Mouse (Mus musculus) forebrain, embryonic 16.5 days (tissue): Measurements from ENCODE around the gene Hddc3. TPM values are rescaled to one million over a fixed set of nuclear protein-coding genes. Genes with fewer than 3 reads are reported as not detected.
A peak's percentile ranks its signal among the peaks of the same experiment; 100 is the strongest.

Source experiments
- ATAC-seq: fragments of 200-750 bp; cut with Nextera tagmentation; 2 replicates; pipeline ENCODE4 v1.8.0; 2017; ENCODE audit warnings: mild to moderate bottlenecking, moderate library complexity
- H3K27ac ChIP-seq: fragments of 300-500 bp; sonication (generic); 2 replicates; pipeline ENCODE4 v1.5.1; 2014; ENCODE audit warnings: low read length, control low read depth
- H3K27me3 ChIP-seq: fragments of 300-500 bp; sonication (generic); replicated peaks from 2 replicates; pipeline ENCODE4 v1.6.1; 2014; ENCODE audit warnings: low read length; ENCODE audit not compliant: control insufficient read depth, insufficient read depth
- H3K36me3 ChIP-seq: fragments of 300-500 bp; sonication (generic); 2 replicates; pipeline ENCODE4 v1.6.1; 2014; ENCODE audit not compliant: control insufficient read depth, insufficient read depth
- H3K4me1 ChIP-seq: fragments of 300-500 bp; sonication (generic); replicated peaks from 2 replicates; pipeline ENCODE4 v1.6.1; 2014; ENCODE audit warnings: low read length; ENCODE audit not compliant: control insufficient read depth, insufficient read depth
- H3K4me2 ChIP-seq: fragments of 300-500 bp; sonication (generic); 2 replicates; pipeline ENCODE4 v1.6.1; 2014; ENCODE audit warnings: mild to moderate bottlenecking, low read length, control low read depth
- H3K4me3 ChIP-seq: fragments of 300-500 bp; sonication (generic); replicated peaks from 2 replicates; pipeline ENCODE4 v1.5.1; 2014; ENCODE audit warnings: mild to moderate bottlenecking, low read length, control low read depth
- H3K9ac ChIP-seq: fragments of 300-500 bp; sonication (generic); replicated peaks from 2 replicates; pipeline ENCODE4 v1.6.1; 2014; ENCODE audit warnings: low read depth, low read length, control low read depth
- H3K9me3 ChIP-seq: fragments of 300-500 bp; sonication (generic); 2 replicates; pipeline ENCODE4 v1.6.1; 2016; ENCODE audit warnings: low read length; ENCODE audit not compliant: control insufficient read depth
- WGBS: fragments of 180-500 bp; shearing (Covaris S2); extraction: QIAGEN DNeasy Blood & Tissue Kit; methylation state at CpG from one replicate; pipeline ENCODE4 v1.1.7; 2014; 5-methylcytosine and 5-hydroxymethylcytosine counted together
- polyA plus RNA-seq: library from polyadenylated mRNA; unstranded; fragments of >200 nt; fragmentation: Nextera tagmentation; extraction: Ambion mirVana; gene quantifications from 2 replicates; pipeline ENCODE4 v1.2.1, GENCODE M21; 2015

Gene Hddc3
- polyA plus RNA-seq, 1 experiment from 2014 or later = 23.8 TPM

DNA sequence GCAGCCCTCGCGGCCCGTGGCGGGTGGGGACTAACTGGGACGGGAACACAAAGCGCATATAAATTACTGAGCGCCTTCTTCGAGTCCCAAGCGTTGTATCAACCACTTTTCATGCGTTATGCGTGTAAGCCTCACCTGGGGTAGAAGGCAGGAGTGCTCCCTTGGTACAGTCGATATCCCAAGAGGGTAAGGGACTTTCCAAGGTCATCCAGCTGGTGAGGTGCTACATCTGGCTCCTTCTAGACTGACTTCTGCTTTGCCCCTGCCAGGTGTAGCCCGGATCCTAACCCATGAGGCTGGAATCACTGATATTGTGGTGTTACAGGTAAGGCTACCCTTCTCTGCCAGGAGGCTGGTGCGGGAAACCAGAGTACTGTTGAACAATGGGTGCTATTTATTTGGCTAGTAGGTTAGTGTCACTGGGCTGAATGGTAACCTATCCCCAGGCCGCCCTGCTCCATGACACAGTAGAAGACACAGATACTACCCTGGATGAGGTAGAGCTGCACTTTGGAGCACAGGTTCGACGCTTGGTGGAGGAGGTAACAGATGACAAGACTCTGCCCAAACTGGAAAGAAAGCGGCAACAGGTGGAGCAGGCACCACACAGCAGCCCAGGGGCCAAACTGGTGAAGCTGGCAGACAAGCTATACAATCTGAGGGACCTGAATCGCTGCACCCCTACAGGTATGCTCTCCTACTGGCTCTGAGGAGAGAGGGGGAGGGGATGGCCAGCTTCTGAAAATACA lies 540 bp downstream of the Hddc3 start:
- H3K36me3 ChIP-seq = no peaks in the 10 kb centered on the region
- ATAC-seq = peak; percentile 6; the same call in 1 of the 2 replicates
- H3K9me3 ChIP-seq = no peaks in the 10 kb centered on the region
- peak overlapping the region; percentile 52 for H3K4me3 ChIP-seq
- 25% methylated on average over 19 of the region's 19 CpGs for WGBS
- H3K27ac ChIP-seq = peak overlapping the region; percentile 73
- H3K4me2 ChIP-seq = peak overlapping the region; percentile 79
- H3K4me1 ChIP-seq = peaks cover 33% of the 10 kb centered on the region
- peak overlapping the region; percentile 72 for H3K9ac ChIP-seq
- no peaks in the 10 kb centered on the region for H3K27me3 ChIP-seq

DNA sequence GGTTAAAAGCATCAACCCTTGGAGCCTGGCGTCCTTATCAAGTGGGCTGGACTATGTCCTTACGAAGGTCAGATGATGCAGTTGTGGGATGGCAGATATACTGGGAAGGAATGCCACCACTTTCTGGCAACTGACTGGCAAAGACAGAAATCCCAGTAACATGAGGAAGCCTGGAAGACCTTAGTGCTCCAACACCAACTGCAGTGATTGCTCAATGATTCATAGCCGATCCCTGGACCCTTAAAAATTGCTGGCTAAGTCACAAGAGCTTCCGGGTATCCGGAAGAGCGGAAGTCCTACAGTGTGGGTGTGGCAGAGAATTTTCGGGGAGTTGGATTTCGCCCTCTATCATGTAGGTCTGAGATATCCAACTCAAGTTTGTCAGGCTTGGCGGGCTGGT lies 3.3 kb downstream of the Hddc3 start:
- H3K9me3 ChIP-seq = no peaks in the 10 kb centered on the region
- no peak for ATAC-seq
- no peaks in the 10 kb centered on the region for H3K27me3 ChIP-seq
- H3K27ac ChIP-seq = no peak overlapping the region
- peaks cover 14% of the 10 kb centered on the region for H3K4me1 ChIP-seq
- H3K4me3 ChIP-seq = no peak overlapping the region
- H3K9ac ChIP-seq = no peak overlapping the region
- 94% methylated on average over 9 of the region's 9 CpGs for WGBS
- H3K36me3 ChIP-seq = peaks cover 7% of the 10 kb centered on the region
- H3K4me2 ChIP-seq = no peak overlapping the region

DNA sequence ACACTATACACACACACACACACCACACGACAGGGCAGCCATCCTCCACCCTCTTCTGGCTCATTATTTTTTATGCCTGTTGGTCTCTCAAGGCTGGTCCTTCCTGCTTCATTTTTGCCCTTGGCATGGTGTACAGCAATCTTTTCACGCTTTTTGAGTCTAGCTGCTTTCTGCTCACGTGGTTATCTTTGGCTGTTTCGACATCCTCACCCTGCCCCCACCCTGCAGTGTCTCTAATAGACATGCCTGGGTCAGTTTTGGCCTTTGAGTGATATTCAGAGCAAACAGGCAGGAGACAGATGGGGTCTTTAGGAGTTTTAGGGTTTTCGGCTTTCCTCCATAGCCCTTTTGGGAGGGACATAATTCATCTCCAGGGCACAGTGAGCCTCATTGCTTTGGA lies 3.9 kb downstream of the Hddc3 start:
- Histone ChIP-seq H3K9ac (no peak overlapping the region), H3K27me3 (no peaks in the 10 kb centered on the region), H3K27ac (no peak overlapping the region), H3K36me3 (peaks cover 10% of the 10 kb centered on the region), H3K4me1 (peaks cover 13% of the 10 kb centered on the region), H3K9me3 (no peaks in the 10 kb centered on the region), H3K4me3 (no peak overlapping the region), H3K4me2 (no peak overlapping the region)
- 88% methylated on average over 5 of the region's 5 CpGs for WGBS
- no peak for ATAC-seq

DNA sequence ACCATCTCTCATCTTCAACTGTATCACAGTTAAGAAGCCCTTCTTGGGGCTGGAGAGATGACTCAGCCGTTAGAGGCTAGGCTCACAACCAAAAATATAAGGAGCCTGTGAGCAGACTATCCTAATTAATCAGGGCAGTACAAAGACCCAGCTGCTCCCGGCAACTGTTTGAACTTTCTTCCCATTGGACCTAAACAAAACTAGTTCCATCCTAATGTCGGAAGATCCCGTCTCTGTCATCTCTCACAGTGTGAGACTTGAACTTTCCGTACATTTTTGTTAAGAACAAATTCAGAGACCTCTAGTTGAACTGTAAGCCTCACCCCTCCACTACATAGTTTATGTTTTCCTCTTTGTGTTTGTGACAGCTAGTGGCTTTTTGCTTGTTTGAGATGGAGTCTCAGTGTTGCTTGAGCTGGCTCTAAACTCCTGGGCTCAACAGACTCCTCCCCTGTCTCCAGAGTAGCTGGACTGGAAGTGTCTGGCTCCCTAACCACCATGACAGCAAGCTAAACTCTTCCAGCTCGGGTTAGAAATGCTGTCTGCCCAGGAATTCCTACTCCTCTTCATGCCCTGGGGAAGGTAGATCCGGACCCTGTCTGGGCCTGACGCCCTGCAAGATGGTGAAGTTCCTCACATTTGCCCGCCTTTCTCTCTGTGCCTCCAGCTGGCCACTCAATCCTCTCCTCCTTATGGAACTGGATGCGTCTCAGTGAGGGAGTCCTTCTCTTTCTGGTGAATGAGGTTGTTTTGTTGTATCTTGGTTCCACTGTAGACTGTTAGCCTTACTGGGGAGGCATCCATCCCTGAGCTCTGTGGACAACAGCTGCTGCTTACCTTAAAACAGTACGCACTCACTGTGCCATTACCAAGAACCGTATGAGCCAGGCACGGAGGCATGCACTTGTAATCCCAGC lies 5.0 kb downstream of the Hddc3 start:
- WGBS = 63% methylated on average over 13 of the region's 13 CpGs

DNA sequence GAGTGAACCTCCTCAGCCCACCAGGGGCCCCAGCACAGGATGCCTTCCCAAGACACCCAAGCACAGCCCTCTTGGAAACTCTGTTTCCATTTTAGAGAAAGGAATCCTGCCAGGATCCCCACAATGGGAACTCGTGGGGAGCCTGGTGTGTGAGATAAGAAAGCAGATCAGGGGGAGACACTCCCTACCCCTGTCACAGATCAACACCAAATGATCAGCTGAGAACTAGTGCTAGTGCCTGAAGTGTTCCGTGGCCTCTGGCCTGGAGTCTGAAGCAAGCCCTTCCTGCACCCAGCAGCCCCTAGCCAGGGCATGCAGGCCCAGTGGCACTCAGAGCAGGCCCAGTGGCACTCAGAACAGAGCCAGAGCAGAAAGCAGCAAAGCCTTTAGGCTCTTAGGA lies 7.9 kb downstream of the Hddc3 start:
- Histone ChIP-seq H3K4me1 (no peaks in the 10 kb centered on the region), H3K4me2 (no peak overlapping the region), H3K4me3 (no peak overlapping the region), H3K9ac (no peak overlapping the region), H3K27me3 (no peaks in the 10 kb centered on the region), H3K9me3 (no peaks in the 10 kb centered on the region), H3K36me3 (peaks cover 22% of the 10 kb centered on the region), H3K27ac (no peak overlapping the region)
- ATAC-seq = no peak
- WGBS = 71% methylated on average over 2 of the region's 2 CpGs

More for the DNA sequence above, 5.0 kb downstream of the Hddc3 start:
- Histone ChIP-seq H3K36me3 (peaks cover 16% of the 10 kb centered on the region), H3K4me2 (no peak overlapping the region), H3K27ac (no peak overlapping the region), H3K9me3 (no peaks in the 10 kb centered on the region), H3K27me3 (no peaks in the 10 kb centered on the region), H3K9ac (no peak overlapping the region), H3K4me3 (no peak overlapping the region), H3K4me1 (peaks cover 7% of the 10 kb centered on the region)
- ATAC-seq = no peak

DNA sequence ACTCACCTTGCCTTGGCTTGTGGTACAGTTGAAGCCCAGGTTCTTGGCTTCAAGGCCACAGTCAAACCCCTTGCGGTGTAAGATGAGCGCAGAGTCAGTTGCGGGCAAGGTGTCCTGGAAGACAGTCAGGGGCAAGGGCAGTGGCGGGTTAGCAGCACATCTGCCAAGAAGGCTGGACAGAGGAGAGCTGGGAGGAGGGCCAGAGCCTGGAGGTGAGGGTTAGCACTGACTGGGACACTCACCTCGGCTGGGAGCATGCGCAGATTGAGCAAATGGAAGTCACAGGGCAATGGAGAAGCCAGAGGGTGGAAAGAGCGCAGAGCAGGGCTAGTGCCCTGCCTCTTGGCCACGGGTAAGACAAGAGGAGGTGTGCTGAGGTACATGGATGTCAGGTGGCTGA lies 10.0 kb downstream of the Hddc3 start:
- no peak for ATAC-seq
- Histone ChIP-seq H3K36me3 (peaks cover 22% of the 10 kb centered on the region), H3K4me3 (no peak overlapping the region), H3K9me3 (no peaks in the 10 kb centered on the region), H3K4me1 (no peaks in the 10 kb centered on the region; the same call in 1 of the 2 replicates), H3K27ac (no peak overlapping the region), H3K9ac (no peak overlapping the region), H3K27me3 (no peaks in the 10 kb centered on the region), H3K4me2 (no peak overlapping the region)
- WGBS = 93% methylated on average over 8 of the region's 8 CpGs

DNA sequence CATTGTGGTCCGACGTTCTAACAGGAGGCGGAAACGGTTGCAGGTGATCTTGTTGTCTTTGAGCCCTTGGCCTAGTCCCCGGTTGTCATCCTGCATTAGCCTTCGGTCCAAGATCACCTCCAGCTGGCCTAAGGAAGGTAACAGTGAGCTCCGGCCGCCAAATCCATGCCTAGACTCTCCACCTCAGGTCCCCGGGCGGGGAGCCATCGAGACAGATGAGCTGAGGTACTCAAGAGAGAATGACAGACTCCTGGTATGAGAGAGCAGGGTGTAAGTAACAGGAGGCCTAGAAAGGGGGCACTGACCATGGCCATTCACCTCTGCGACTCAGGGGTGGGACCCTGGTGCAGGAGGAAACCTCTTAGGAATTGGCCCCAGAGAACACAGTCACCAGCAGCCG lies 13.4 kb downstream of the Hddc3 start:
- H3K36me3 ChIP-seq = peaks cover 20% of the 10 kb centered on the region
- H3K9me3 ChIP-seq = no peaks in the 10 kb centered on the region
- H3K4me2 ChIP-seq = no peak overlapping the region
- H3K27ac ChIP-seq = no peak overlapping the region
- no peak for ATAC-seq
- WGBS = 88% methylated on average over 13 of the region's 13 CpGs
- no peak overlapping the region for H3K9ac ChIP-seq
- H3K4me1 ChIP-seq = no peaks in the 10 kb centered on the region; the same call in 1 of the 2 replicates
- no peaks in the 10 kb centered on the region for H3K27me3 ChIP-seq
- H3K4me3 ChIP-seq = no peak overlapping the region

DNA sequence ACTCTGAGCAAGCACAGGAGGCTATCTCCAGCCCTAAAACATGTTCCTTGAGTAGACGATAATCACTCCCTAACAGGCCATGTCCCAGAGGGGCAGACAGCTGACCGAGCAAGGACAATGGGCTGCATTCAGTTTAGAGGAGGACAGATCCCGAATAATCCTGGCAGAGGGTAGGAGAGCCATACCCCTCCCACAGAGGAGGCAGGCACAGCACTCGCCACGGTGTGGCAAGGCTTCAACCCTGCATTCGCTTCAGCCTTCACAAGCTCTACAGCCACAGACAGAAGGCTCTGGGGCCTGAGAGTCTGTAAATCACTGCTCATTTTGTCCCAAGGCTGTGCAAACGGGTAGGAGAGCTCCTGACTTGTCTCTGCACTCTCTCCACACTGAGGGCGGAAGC lies 14.3 kb downstream of the Hddc3 start:
- Histone ChIP-seq H3K36me3 (peaks cover 18% of the 10 kb centered on the region), H3K9me3 (no peaks in the 10 kb centered on the region), H3K9ac (no peak overlapping the region), H3K4me1 (no peaks in the 10 kb centered on the region; the same call in 1 of the 2 replicates), H3K4me2 (no peak overlapping the region), H3K4me3 (no peak overlapping the region), H3K27ac (no peak overlapping the region; the same call in 1 of the 2 replicates), H3K27me3 (no peaks in the 10 kb centered on the region)
- 18% methylated on average over 8 of the region's 8 CpGs for WGBS
- 0 out of 2 replicates have a peak, but pooled peaks have one; percentile 40 for ATAC-seq

DNA sequence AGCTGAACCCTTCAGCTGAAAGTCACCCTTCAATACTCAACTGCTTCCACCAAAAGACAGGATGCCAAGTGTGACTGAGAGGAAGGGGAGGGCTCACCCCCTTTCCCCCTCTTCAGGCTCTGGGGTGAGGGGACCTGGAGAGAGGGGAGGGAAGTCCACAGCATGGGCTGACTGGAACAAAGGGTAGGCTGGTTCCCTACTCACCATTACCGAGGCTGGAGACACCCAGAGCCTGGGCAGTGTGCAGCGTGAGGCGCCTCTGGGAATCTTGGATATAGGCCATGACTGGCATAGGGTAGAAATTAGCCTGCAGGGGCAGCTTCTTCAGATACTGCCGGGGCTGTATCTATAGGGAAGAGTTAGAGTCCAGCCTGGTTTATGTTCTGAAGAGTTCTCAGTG lies 15.1 kb downstream of the Hddc3 start:
- H3K4me3 ChIP-seq = no peak overlapping the region
- no peak overlapping the region for H3K9ac ChIP-seq
- no peak overlapping the region for H3K27ac ChIP-seq
- no peaks in the 10 kb centered on the region for H3K27me3 ChIP-seq
- H3K4me2 ChIP-seq = no peak overlapping the region
- H3K4me1 ChIP-seq = no peaks in the 10 kb centered on the region; the same call in 1 of the 2 replicates
- no peaks in the 10 kb centered on the region for H3K9me3 ChIP-seq
- 37% methylated on average over 4 of the region's 4 CpGs for WGBS
- H3K36me3 ChIP-seq = peaks cover 14% of the 10 kb centered on the region
- no peak for ATAC-seq
